Comparison of ENCODE assay signal across 7 mouse cellular contexts in the genomic region with DNA sequence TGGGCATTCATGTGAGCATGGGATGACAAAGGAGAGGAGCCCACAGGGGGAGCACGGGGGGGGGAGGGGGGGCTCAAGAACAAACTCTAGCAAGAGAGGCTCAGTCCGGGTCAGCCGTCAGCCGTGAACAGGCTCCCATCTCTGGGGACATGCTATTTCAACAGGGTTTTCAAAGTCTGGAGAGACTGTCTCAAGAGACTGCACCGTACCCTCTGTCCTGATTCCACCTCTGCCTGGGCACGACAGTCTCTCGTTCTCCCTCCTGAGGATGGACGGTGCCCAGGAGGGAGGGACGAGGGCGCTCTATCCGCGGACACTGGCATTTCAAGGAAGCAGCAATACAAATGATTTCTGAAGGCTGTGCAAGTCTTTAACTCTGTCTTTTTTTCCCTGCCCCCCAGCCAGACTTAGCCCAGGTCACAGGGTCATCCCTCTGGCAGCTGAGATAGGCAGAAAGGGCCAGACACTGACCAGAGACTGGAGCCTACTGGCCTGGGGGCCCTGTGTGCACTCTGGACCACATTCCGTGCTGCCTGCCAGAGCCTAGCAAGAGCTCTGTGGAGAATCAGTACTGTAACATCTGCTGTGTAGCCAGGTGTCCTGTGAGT.
DNase-seq lines count a peak whose midpoint lies in the region; ATAC-seq and TF ChIP-seq lines count a peak whose summit lies in the region.

No protein-coding gene starts in this region.

- no peaks in the 10 kb centered on the region for H3K36me3 ChIP-seq in lung, embryonic 16.5 days (ENCODE audit: control insufficient read depth, insufficient read depth, low read length)
- H3K36me3 ChIP-seq in embryonic facial prominence, embryonic 14.5 days (ENCODE audit: control insufficient read depth, insufficient read depth, low read length), result no peaks in the 10 kb centered on the region
- no peaks in the 10 kb centered on the region for H3K36me3 ChIP-seq in kidney, embryonic 16.5 days (ENCODE audit: insufficient read depth, low read length)
- H3K36me3 ChIP-seq in neural tube, embryonic 11.5 days (ENCODE audit: control insufficient read depth, insufficient read depth, low read length), result no peaks in the 10 kb centered on the region

- ATAC-seq in lung, embryonic 16.5 days (ENCODE audit: low read depth), result 0 out of 2 replicates have a peak, but pooled peaks have one; percentile 20
- no peak for ATAC-seq in embryonic facial prominence, embryonic 14.5 days (ENCODE audit: low read depth)
- ATAC-seq in kidney, embryonic 16.5 days (ENCODE audit: low FRiP score, low TSS enrichment), result 0 out of 2 replicates have a peak, but pooled peaks have one; percentile 30
- no peak for ATAC-seq in neural tube, embryonic 11.5 days (ENCODE audit: insufficient read depth, low FRiP score, low TSS enrichment)
- no peak for ATAC-seq in megakaryocyte progenitor cell, adult 5-6 weeks (replicated peaks; ENCODE audit: poor library complexity)

- H3K4me1 ChIP-seq in lung, embryonic 16.5 days (replicated peaks; ENCODE audit: control insufficient read depth, insufficient read depth, low read length), result peaks cover 23% of the 10 kb centered on the region
- peaks cover 13% of the 10 kb centered on the region for H3K4me1 ChIP-seq in embryonic facial prominence, embryonic 14.5 days (ENCODE audit: control insufficient read depth, insufficient read depth, low read length)
- H3K4me1 ChIP-seq in kidney, embryonic 16.5 days (ENCODE audit: insufficient read depth, low read length), result peaks cover 34% of the 10 kb centered on the region
- H3K4me1 ChIP-seq in neural tube, embryonic 11.5 days (ENCODE audit: control insufficient read depth, insufficient read depth, low read length), result peaks cover 13% of the 10 kb centered on the region; the same call in 1 of the 2 replicates

- no peak overlapping the region for H3K27ac ChIP-seq in lung, embryonic 16.5 days (ENCODE audit: low read length)
- H3K27ac ChIP-seq in embryonic facial prominence, embryonic 14.5 days (replicated peaks; ENCODE audit: low read depth, low read length), result no peak overlapping the region
- no peak overlapping the region for H3K27ac ChIP-seq in kidney, embryonic 16.5 days (ENCODE audit: low read length)
- no peak overlapping the region for H3K27ac ChIP-seq in neural tube, embryonic 11.5 days (ENCODE audit: low read depth, low read length)
- no peak overlapping the region for H3K27ac ChIP-seq in left cerebral cortex, adult 2 months

- H3K4me2 ChIP-seq in lung, embryonic 16.5 days (ENCODE audit: low read depth, low read length), result peak overlapping the region; percentile 7; the same call in 1 of the 2 replicates
- H3K4me2 ChIP-seq in embryonic facial prominence, embryonic 14.5 days (ENCODE audit: low read depth, low read length), result 0 out of 2 replicates have a peak overlapping the region, but pooled peaks have one; percentile 17
- H3K4me2 ChIP-seq in kidney, embryonic 16.5 days (replicated peaks; ENCODE audit: low read depth, low read length), result peak overlapping the region; percentile 33
- H3K4me2 ChIP-seq in neural tube, embryonic 11.5 days (ENCODE audit: low read depth), result peak overlapping the region; percentile 30

- WGBS in lung, embryonic 16.5 days, result 21% methylated on average over 13 of the region's 13 CpGs
- WGBS in embryonic facial prominence, embryonic 14.5 days, result 18% methylated on average over 11 of the region's 13 CpGs
- 30% methylated on average over 13 of the region's 13 CpGs for WGBS in kidney, embryonic 16.5 days
- WGBS in neural tube, embryonic 11.5 days, result 5% methylated on average over 13 of the region's 13 CpGs

- DNase-seq in lung, postnatal 36 days, result no peak
- DNase-seq in embryonic facial prominence, embryonic 14.5 days (ENCODE audit: low spot score), result no peak
- DNase-seq in neural tube, embryonic 11.5 days (ENCODE audit: low spot score), result no peak
- no peak for DNase-seq in left cerebral cortex, adult 2 months (ENCODE audit: extremely low spot score in 1 of 2, low spot score in 2 of 2)

- H3K9ac ChIP-seq in lung, embryonic 16.5 days (ENCODE audit: low read length), result no peak overlapping the region
- H3K9ac ChIP-seq in embryonic facial prominence, embryonic 14.5 days (ENCODE audit: low read depth, low read length), result no peak overlapping the region
- H3K9ac ChIP-seq in kidney, embryonic 16.5 days (replicated peaks; ENCODE audit: low read length), result no peak overlapping the region; the same call in 1 of the 2 replicates
- peak overlapping the region; percentile 9; the same call in 1 of the 2 replicates for H3K9ac ChIP-seq in neural tube, embryonic 11.5 days (ENCODE audit: low read length)

- H3K27me3 ChIP-seq in lung, embryonic 16.5 days (ENCODE audit: control insufficient read depth, insufficient read depth, low read depth, low read length), result no peaks in the 10 kb centered on the region
- H3K27me3 ChIP-seq in embryonic facial prominence, embryonic 14.5 days (replicated peaks; ENCODE audit: control insufficient read depth, insufficient read depth, low read length), result no peaks in the 10 kb centered on the region
- no peaks in the 10 kb centered on the region for H3K27me3 ChIP-seq in kidney, embryonic 16.5 days (ENCODE audit: insufficient read depth, low read length)
- H3K27me3 ChIP-seq in neural tube, embryonic 11.5 days (ENCODE audit: control insufficient read depth, insufficient read depth, low read length), result no peaks in the 10 kb centered on the region

- H3K9me3 ChIP-seq in lung, embryonic 16.5 days (ENCODE audit: control insufficient read depth, low read length), result no peaks in the 10 kb centered on the region
- no peaks in the 10 kb centered on the region for H3K9me3 ChIP-seq in embryonic facial prominence, embryonic 14.5 days (ENCODE audit: control insufficient read depth, low read length)
- H3K9me3 ChIP-seq in kidney, embryonic 16.5 days (ENCODE audit: low read length), result no peaks in the 10 kb centered on the region
- H3K9me3 ChIP-seq in neural tube, embryonic 11.5 days (ENCODE audit: control insufficient read depth, low read length), result no peaks in the 10 kb centered on the region

- H3K4me3 ChIP-seq in lung, embryonic 16.5 days (ENCODE audit: low read length), result no peak overlapping the region
- H3K4me3 ChIP-seq in embryonic facial prominence, embryonic 14.5 days (ENCODE audit: low read depth, low read length), result no peak overlapping the region
- H3K4me3 ChIP-seq in kidney, embryonic 16.5 days (ENCODE audit: low read length), result no peak overlapping the region
- H3K4me3 ChIP-seq in neural tube, embryonic 11.5 days (ENCODE audit: low read depth, low read length), result no peak overlapping the region
- H3K4me3 ChIP-seq in left cerebral cortex, adult 2 months, result no peak overlapping the region

- intact Hi-C loops in left cerebral cortex, adult 2 months (cut with DNase I), result no loop called here

- TF ChIP-seq CTCF in left cerebral cortex, adult 2 months (IDR thresholded peaks at IDR 0.05), result no peak

Comparison
In these comparisons a context has a peak if more than half of its experiments do, and no peak if none do; other contexts are left out.
1. ATAC-seq: peak in lung, embryonic 16.5 days (single experiment) and kidney, embryonic 16.5 days (single experiment); none in embryonic facial prominence, embryonic 14.5 days (single experiment), neural tube, embryonic 11.5 days (single experiment) and megakaryocyte progenitor cell, adult 5-6 weeks (single experiment).
2. Peak in every context shown above with its lines, with median percentiles within 50 percentile points of each other: H3K4me2 ChIP-seq.